In genomic region chr12:108098201-108098980, GRCm38 (mm10) we compare ENCODE assay signal across 11 mouse cellular contexts.
DNase-seq lines count a peak whose midpoint lies in the region; ATAC-seq lines count a peak whose summit lies in the region.
"Had no signal": no experiment of that assay in that cellular context is flagged by ENCODE, and none has a peak within 500 bp of the region (broad histone marks: within the 10 kb centered on the region; RNA-seq: fewer than 3 reads in every experiment).

No protein-coding gene starts in this region.

- H3K9me3 ChIP-seq in hindbrain, embryonic 10.5 days = no peaks in the 10 kb centered on the region
- no peaks in the 10 kb centered on the region for H3K9me3 ChIP-seq in hindbrain, embryonic 12.5 days (replicated peaks)

- WGBS in hindbrain, embryonic 10.5 days = 76% methylated on average over 18 of the region's 18 CpGs
- WGBS in hindbrain, embryonic 12.5 days = 77% methylated on average over 18 of the region's 18 CpGs

- H3K27me3 ChIP-seq in hindbrain, embryonic 10.5 days (ENCODE audit: insufficient read depth, poor library complexity, severe bottlenecking) = no peaks in the 10 kb centered on the region
- H3K27me3 ChIP-seq in hindbrain, embryonic 12.5 days = no peaks in the 10 kb centered on the region

- H3K4me2 ChIP-seq in hindbrain, embryonic 12.5 days (replicated peaks) = no peak overlapping the region
- H3K4me2 ChIP-seq: hindbrain, embryonic 14.5 days had no signal

- H3K36me3 ChIP-seq in hindbrain, embryonic 10.5 days = no peaks in the 10 kb centered on the region
- H3K36me3 ChIP-seq in hindbrain, embryonic 12.5 days = no peaks in the 10 kb centered on the region

- peaks cover 7% of the 10 kb centered on the region; the same call in 1 of the 2 replicates for H3K4me1 ChIP-seq in hindbrain, embryonic 10.5 days (replicated peaks)
- peaks cover 7% of the 10 kb centered on the region for H3K4me1 ChIP-seq in hindbrain, embryonic 12.5 days

- no peak overlapping the region for H3K9ac ChIP-seq in hindbrain, embryonic 12.5 days
- H3K9ac ChIP-seq: hindbrain, embryonic 14.5 days had no signal

- peak; percentile 12 for DNase-seq in hindbrain, embryonic 10.5 days (ENCODE audit: low spot score)
- DNase-seq in spleen, postnatal 36 days (ENCODE audit: low spot score in 2 of 2) = peak; percentile 6 to 8
- no peak for DNase-seq in spleen, adult 18-20 months
- DNase-seq in induced T-regulatory cell, adult 2 months (ENCODE audit: low read depth) = peak; percentile 15
- DNase-seq in embryo, embryonic 10 days (ENCODE audit: low spot score) = no peak
- DNase-seq in heart, adult 18-20 months = no peak
- DNase-seq: embryo, embryonic 11 days; gastrocnemius, postnatal 36 days; liver had no signal

- no peak for ATAC-seq in hindbrain, embryonic 12.5 days (ENCODE audit: low FRiP score)

- no peak overlapping the region for H3K27ac ChIP-seq in hindbrain, embryonic 10.5 days
- no peak overlapping the region for H3K27ac ChIP-seq in hindbrain, embryonic 12.5 days
- H3K27ac ChIP-seq: hindbrain, embryonic 14.5 days had no signal

- no peak overlapping the region for H3K4me3 ChIP-seq in hindbrain, embryonic 10.5 days
- H3K4me3 ChIP-seq in hindbrain, embryonic 12.5 days = no peak overlapping the region

Comparison
In these comparisons a context has a peak if more than half of its experiments do, and no peak if none do; other contexts are left out.
1. DNase-seq: peak in hindbrain, embryonic 10.5 days (single experiment), spleen, postnatal 36 days (2 of 2) and induced T-regulatory cell, adult 2 months (single experiment); none in spleen, adult 18-20 months (0 of 2), embryo, embryonic 10 days (single experiment) and heart, adult 18-20 months (0 of 2).